Mouse (Mus musculus) cortical plate, adult 2 months (tissue): ENCODE results near the gene Alkbh4.

Source experiments
- CTCF ChIP-seq: fragments of 200-500 bp; IDR thresholded peaks from 2 replicates; pipeline ENCODE4 v1.5.1; 2011; ENCODE audit warnings: mild to moderate bottlenecking, control low read depth, low read length; ENCODE audit not compliant: insufficient read depth; ENCODE audit errors: extremely low read depth
- POLR2A ChIP-seq: fragments of 200-500 bp; IDR thresholded peaks from 2 replicates; pipeline ENCODE4 v1.6.1; 2011; ENCODE audit warnings: mild to moderate bottlenecking, low read length, control low read depth; ENCODE audit not compliant: insufficient read depth; ENCODE audit errors: extremely low read depth

DNA sequence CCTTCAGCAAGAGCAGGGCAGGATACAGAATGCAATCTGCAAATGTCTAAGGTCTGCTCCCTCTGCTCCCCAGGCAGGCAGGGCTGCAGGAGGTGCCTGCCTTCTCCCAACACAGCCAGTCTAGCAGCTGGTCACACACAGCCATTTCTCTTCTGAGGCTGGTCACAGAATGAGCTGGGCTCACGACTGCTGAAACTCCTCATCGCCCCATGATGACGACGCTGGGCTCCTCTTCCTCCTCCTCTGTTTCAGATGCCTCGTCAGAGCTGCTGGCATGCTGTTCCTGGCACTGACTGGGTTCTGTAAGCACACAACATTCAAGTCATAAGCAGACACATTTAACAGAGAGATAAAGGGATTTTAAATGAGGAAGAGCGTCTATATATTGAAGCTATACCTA is 45.3 kb downstream of the Alkbh4 start:
- TF ChIP-seq CTCF (no peak), POLR2A (no peak)
